Mouse (Mus musculus): ENCODE measurements around the gene Chd3. TPM values are rescaled to one million over a fixed set of nuclear protein-coding genes. Genes with fewer than 3 reads are reported as not detected.

The Chd3 gene
- polyA plus RNA-seq (2016; fragmentation: Nextera tagmentation; extraction: Ambion mirVana) = 41.7 and 50.6 TPM in 2 replicates

- peaks cover 88% of the 10 kb centered on the region for H3K4me1 ChIP-seq
- DNase-seq (ENCODE audit: low spot score) = peak; percentile 63
- WGBS = 4% methylated on average over 16 of the region's 34 CpGs
Observed at GRCm38 (mm10) chr11:69369215-69369989, at the start of gene Chd3. Chd3 (minus strand) TSS chr11:69369406.

GRCm38 (mm10) chr11:69417449-69418384 lies 48.5 kb upstream of the Chd3 start:
- Histone ChIP-seq H3K36me3 (peaks cover 10% of the 10 kb centered on the region), H3K27ac (replicated peaks) (peak overlapping the region; percentile 99), H3K4me1 (peaks cover 92% of the 10 kb centered on the region), H3K9me3 (replicated peaks) (no peaks in the 10 kb centered on the region), H3K4me3 (peak overlapping the region; percentile 93), H3K27me3 (ENCODE audit: low read depth, poor library complexity, severe bottlenecking) (peaks cover 28% of the 10 kb centered on the region)
- WGBS = under 1% methylated on average over 39 of the region's 39 CpGs
- DNase-seq (ENCODE audit: low spot score) = peak; percentile 97

More at GRCm38 (mm10) chr11:69369215-69369989, at the start of gene Chd3:
- H3K4me3 ChIP-seq = peak within 1 kb of the TSS; percentile 97
- H3K36me3 ChIP-seq = peaks cover 27% of the 10 kb centered on the region
- no peaks in the 10 kb centered on the region for H3K27me3 ChIP-seq (ENCODE audit: low read depth, poor library complexity, severe bottlenecking)
- peak within 1 kb of the TSS; percentile 100 for H3K27ac ChIP-seq (replicated peaks)
- no peaks in the 10 kb centered on the region for H3K9me3 ChIP-seq (replicated peaks)

GRCm38 (mm10) chr11:69416921-69417448 lies 47.8 kb upstream of the Chd3 start:
- Histone ChIP-seq H3K4me1 (peaks cover 99% of the 10 kb centered on the region), H3K36me3 (peaks cover 15% of the 10 kb centered on the region), H3K27me3 (ENCODE audit: low read depth, poor library complexity, severe bottlenecking) (peaks cover 21% of the 10 kb centered on the region), H3K9me3 (replicated peaks) (no peaks in the 10 kb centered on the region), H3K27ac (replicated peaks) (peak overlapping the region; percentile 99), H3K4me3 (peak overlapping the region; percentile 93)
- 3% methylated on average over 8 of the region's 8 CpGs for WGBS
- no peak for DNase-seq (ENCODE audit: low spot score)

DNA sequence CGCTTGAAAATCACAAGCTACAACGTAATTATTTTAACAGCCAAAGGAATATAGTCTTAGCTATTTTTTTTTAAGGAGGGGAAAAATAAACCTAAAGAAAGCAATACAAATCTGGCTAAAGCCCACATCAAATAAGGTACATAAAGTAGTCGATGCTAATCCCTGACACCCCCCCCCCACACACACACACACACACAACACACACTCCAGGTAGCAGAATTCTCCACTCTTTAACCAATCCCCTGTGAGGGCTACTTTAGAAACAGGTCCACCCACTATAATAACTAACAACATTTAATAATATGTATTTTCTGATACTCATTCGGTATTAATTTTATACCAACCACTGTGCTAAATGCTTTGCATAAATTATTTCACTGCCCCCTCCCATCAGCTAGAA lies 47.3 kb upstream of the Chd3 start:
- Histone ChIP-seq H3K27ac (replicated peaks) (peak overlapping the region; percentile 99), H3K4me1 (peaks cover 99% of the 10 kb centered on the region), H3K9me3 (replicated peaks) (no peaks in the 10 kb centered on the region), H3K4me3 (peak overlapping the region; percentile 93), H3K27me3 (ENCODE audit: low read depth, poor library complexity, severe bottlenecking) (peaks cover 16% of the 10 kb centered on the region), H3K36me3 (peaks cover 15% of the 10 kb centered on the region)
- WGBS = 1% methylated on average over 4 of the region's 4 CpGs
- DNase-seq (ENCODE audit: low spot score) = no peak

DNA sequence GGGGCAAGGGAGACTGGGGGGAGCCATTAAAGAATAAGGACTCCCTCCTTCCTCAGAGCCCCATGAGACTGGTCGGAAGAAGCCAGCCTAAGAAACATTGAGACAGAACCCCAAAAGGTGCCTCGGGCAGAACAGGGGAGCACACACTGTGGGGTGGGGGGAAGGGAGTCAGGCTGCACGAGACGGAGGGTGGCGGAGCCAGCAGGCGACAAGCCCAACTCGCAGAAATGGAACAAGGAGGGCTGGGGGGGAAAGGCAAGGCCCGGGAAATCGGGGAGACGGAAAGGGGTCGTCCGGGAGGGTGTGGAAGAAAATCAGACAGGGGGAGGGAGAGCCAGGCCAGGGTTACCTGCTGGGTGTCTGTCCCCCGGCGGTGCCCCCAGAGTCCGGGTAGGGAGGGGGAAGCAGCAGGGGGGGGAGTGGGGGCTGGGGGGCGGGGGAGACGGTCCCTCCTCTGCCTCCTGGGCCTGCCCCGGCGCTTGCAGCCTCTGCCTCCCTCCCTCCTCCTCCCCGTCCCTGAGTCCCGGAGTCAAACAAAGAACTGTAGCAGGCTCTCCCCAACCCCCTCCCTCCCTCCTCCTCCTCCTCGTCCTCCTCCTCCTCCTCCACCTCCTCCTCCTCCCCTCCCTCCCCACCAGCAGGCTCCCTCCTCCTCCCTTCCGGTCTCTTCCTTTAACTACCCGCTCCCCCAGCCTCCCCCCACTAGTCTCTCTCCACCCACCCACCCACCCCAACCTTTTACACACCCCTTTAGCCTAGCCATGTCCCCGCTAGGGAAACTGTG lies 46.7 kb upstream of the Chd3 start:
- peak; percentile 89 for DNase-seq (ENCODE audit: low spot score)
- H3K27me3 ChIP-seq (ENCODE audit: low read depth, poor library complexity, severe bottlenecking) = peaks cover 9% of the 10 kb centered on the region
- WGBS = 1% methylated on average over 20 of the region's 25 CpGs
- peak overlapping the region; percentile 93 for H3K4me3 ChIP-seq
- H3K4me1 ChIP-seq = peaks cover 99% of the 10 kb centered on the region
- H3K36me3 ChIP-seq = peaks cover 15% of the 10 kb centered on the region
- H3K9me3 ChIP-seq (replicated peaks) = no peaks in the 10 kb centered on the region
- H3K27ac ChIP-seq (replicated peaks) = peak overlapping the region; percentile 99

DNA sequence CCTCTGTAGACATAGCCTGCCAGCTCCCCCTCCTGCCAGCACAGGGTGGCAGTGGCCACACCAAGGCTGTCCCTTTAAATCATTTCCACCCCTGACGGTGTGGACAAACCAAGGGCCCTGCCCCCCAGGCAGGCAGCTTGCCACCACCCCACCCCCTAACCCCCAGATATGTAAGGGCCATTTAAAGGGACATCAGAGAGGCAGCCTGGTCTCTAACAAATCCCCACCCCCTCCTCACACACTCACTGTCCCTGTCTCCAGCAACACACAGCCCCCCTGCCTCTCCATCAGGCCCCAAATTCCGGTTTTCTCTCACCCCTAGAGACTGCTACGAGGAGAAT lies 46.1 kb upstream of the Chd3 start:
- under 1% methylated on average over 3 of the region's 3 CpGs for WGBS
- H3K36me3 ChIP-seq = peaks cover 15% of the 10 kb centered on the region
- peaks cover 4% of the 10 kb centered on the region; the same call in 1 of the 2 replicates for H3K27me3 ChIP-seq (ENCODE audit: low read depth, poor library complexity, severe bottlenecking)
- H3K9me3 ChIP-seq (replicated peaks) = no peaks in the 10 kb centered on the region
- H3K4me1 ChIP-seq = peaks cover 99% of the 10 kb centered on the region
- H3K4me3 ChIP-seq = peak overlapping the region; percentile 93
- DNase-seq (ENCODE audit: low spot score) = no peak
- H3K27ac ChIP-seq (replicated peaks) = peak overlapping the region; percentile 99

DNA sequence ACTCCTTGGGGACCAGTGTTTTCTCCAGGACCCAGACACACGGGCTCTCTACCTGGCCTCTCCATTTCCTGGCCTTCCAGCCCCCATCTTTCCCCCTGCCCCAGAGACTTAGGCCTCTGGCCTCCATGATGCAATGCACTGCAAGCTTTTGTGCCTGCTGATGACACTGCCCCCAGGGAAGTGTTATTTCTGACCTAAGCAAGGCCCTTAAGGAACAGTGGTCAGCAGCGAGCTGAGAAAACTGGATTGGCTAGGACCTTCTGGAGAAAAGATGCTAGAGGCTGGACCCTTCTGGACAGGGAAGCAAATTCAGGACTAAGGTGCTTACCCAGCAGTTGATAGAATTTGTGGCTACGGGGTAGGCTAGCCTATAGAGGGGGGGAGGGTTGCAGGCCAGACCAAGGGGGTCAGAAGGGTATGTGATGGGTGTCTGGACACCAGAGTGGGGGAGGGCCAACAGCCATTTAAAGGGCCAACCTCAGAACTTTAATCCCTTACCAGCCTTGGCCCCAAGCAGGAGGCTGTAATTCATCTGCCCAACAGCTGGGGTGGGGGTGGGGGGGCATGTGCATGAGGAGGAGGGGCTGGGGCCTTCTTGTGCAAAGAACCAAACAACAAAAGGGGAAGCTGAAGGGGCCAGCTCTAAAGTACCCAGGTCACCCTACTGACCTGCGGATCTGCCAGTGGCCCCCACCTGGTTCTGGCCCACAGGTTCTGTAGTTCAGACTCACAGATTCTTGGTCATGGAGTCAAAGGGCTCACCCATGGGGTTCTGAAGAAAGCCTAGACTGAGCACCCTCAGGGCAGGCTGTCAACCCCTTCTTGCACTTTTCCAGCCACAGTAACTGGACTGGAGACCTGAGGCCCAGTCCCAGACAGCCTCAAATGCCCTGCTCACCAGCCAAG lies 45.5 kb upstream of the Chd3 start:
- WGBS = 11% methylated on average over 4 of the region's 4 CpGs
- peak overlapping the region; percentile 99 for H3K27ac ChIP-seq (replicated peaks)
- peak overlapping the region; percentile 93 for H3K4me3 ChIP-seq
- no peaks in the 10 kb centered on the region for H3K9me3 ChIP-seq (replicated peaks)
- H3K27me3 ChIP-seq (ENCODE audit: low read depth, poor library complexity, severe bottlenecking) = no peaks in the 10 kb centered on the region
- H3K4me1 ChIP-seq = peaks cover 99% of the 10 kb centered on the region
- H3K36me3 ChIP-seq = peaks cover 15% of the 10 kb centered on the region
- peak; percentile 65 for DNase-seq (ENCODE audit: low spot score)

DNA sequence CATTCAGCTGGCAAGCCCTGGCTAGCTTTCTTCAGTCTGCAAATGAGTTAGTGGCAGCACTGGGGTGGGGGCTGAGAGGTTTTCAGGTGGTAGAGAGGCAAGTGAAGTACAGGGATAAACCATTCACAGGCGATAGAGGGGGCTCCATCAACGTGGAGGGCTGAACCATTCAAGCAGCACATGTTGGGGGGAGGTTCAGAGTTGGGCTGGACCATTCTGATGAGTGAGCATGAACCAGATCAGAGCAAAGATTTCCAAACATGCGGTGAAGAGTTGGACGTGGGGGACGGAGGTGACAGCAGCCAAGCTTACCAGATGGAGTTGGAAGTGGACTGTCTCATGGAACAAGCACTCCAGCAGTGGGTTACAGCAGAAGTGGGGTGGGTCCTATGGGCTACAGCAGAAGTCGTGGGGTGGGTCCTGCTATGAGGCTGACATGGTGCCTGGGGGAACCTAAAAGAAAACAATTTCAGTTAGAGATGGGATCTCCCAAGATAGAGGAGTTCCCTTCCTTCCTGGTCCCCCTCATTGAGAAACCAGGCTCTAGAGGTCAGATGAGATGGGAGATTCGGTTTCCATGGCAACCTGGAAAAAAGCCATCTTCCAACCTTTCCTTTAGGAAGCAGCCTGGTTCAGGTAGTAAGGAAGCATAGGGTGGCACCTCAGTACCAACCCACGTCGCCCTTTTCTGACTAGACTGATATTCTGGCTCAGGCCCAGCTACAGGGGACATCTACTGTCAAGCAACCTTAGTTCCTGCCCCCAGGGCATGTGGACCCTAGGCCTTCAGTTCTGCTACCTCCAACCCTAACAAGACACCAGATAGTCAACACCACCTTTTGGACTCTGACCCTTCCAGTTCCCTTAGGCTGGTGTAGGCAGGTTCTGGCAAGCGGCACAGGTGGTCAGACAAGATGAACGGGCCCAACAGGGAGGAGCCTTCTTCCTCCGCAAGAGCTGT lies 44.3 kb upstream of the Chd3 start, which contains the start of gene Kdm6b:
Gene Kdm6b (minus strand): TSS at position 455 of the 961 bp plus-strand sequence.
- Histone ChIP-seq H3K36me3 (peaks cover 15% of the 10 kb centered on the region), H3K9me3 (replicated peaks) (no peaks in the 10 kb centered on the region), H3K4me1 (peaks cover 99% of the 10 kb centered on the region), H3K27me3 (ENCODE audit: low read depth, poor library complexity, severe bottlenecking) (no peaks in the 10 kb centered on the region), H3K4me3 (peak within 1 kb of the TSS; percentile 93), H3K27ac (replicated peaks) (peak within 1 kb of the TSS; percentile 99)
- WGBS = 52% methylated on average over 12 of the region's 12 CpGs
- DNase-seq (ENCODE audit: low spot score) = peak; percentile 51

DNA sequence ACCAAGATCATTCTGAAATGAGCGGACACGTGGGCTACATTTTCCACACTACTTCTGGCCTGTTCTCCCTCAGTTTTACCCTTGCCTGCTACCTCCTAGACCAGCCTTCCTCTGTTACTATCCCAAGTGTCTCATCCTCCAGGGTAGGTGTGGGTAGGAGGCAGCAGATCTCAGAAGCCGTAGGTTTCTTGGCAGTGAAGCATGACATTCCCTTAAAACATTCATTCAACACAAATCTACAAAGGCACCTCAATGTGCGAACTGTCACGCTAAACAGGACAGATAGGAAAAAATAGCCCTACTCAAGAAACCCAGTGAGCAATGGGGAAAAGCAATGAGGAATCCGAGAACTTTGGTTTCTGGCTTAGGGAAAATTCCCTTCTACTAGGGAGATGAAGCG lies 43.3 kb upstream of the Chd3 start:
- H3K9me3 ChIP-seq (replicated peaks) = no peaks in the 10 kb centered on the region
- peaks cover 99% of the 10 kb centered on the region for H3K4me1 ChIP-seq
- peak overlapping the region; percentile 99 for H3K27ac ChIP-seq (replicated peaks)
- no peaks in the 10 kb centered on the region for H3K27me3 ChIP-seq (ENCODE audit: low read depth, poor library complexity, severe bottlenecking)
- WGBS = 64% methylated on average over 7 of the region's 7 CpGs
- H3K4me3 ChIP-seq = peak overlapping the region; percentile 93
- no peak for DNase-seq (ENCODE audit: low spot score)
- peaks cover 23% of the 10 kb centered on the region for H3K36me3 ChIP-seq

DNA sequence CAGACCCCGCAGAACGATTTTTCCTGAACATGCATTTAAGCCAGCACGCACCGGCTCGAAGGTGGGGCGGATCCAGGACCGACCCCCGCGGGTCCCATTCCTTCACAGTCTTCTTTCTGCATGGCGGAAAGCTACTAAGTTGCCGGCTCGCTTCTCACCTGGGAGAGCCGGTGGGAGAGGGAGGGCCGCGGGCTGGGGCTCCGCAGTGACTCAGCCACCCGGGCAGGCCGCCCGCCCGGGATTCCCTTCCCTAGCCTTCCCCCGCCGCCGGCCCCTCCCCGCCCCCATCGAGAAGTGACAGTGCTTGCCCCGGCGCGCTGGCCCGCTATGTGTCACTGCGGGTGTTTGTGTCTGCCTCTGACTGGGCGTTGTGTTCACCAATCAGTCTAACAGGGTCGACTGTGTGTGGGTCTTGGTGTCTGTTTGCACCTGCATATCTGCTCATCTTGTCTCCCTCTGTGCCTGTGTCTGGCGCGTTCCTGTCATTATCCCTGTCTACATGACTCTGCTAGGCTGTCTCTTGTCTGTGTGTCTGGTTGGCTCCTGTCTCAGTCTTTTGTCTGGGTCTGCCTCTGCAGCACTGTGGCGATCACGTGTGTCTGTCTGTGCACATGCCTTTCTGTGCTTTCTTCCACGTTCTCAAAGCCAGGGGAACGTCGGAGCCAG lies 42.5 kb upstream of the Chd3 start:
- H3K36me3 ChIP-seq = peaks cover 32% of the 10 kb centered on the region
- peak overlapping the region; percentile 93 for H3K4me3 ChIP-seq
- no peaks in the 10 kb centered on the region for H3K9me3 ChIP-seq (replicated peaks)
- H3K27me3 ChIP-seq (ENCODE audit: low read depth, poor library complexity, severe bottlenecking) = no peaks in the 10 kb centered on the region
- peak; percentile 68 for DNase-seq (ENCODE audit: low spot score)
- H3K27ac ChIP-seq (replicated peaks) = peak overlapping the region; percentile 99
- H3K4me1 ChIP-seq = peaks cover 96% of the 10 kb centered on the region
- WGBS = under 1% methylated on average over 39 of the region's 39 CpGs
